Mouse (Mus musculus) intestine, postnatal 0 days (tissue): ENCODE results near the gene Ppp2r5e. TPM values are rescaled to one million over a fixed set of nuclear protein-coding genes. Genes with fewer than 3 reads are reported as not detected.

Source experiments
- ATAC-seq: fragments of 200-750 bp; cut with Nextera tagmentation; 2 replicates; pipeline ENCODE4 v1.8.0; 2017; ENCODE audit warnings: mild to moderate bottlenecking, moderate TSS enrichment, moderate library complexity
- H3K27ac ChIP-seq: fragments of 300-500 bp; sonication (generic); 2 replicates; pipeline ENCODE4 v1.5.1; 2014; ENCODE audit warnings: mild to moderate bottlenecking, low read depth, low read length, moderate library complexity
- H3K27me3 ChIP-seq: fragments of 300-500 bp; sonication (generic); replicated peaks from 2 replicates; pipeline ENCODE4 v1.6.1; 2014; ENCODE audit warnings: low read length, mixed read lengths; ENCODE audit not compliant: control insufficient read depth, insufficient read depth
- H3K36me3 ChIP-seq: fragments of 300-500 bp; sonication (generic); 2 replicates; pipeline ENCODE4 v1.6.1; 2014; ENCODE audit warnings: mild to moderate bottlenecking, moderate library complexity; ENCODE audit not compliant: control insufficient read depth, insufficient read depth
- H3K4me1 ChIP-seq: fragments of 300-500 bp; sonication (generic); replicated peaks from 2 replicates; pipeline ENCODE4 v1.6.1; 2014; ENCODE audit warnings: antibody characterized with exemption, low read length, mixed read lengths; ENCODE audit not compliant: control insufficient read depth, insufficient read depth
- H3K4me2 ChIP-seq: fragments of 300-500 bp; sonication (generic); replicated peaks from 2 replicates; pipeline ENCODE4 v1.6.1; 2014; ENCODE audit warnings: low read depth, mild to moderate bottlenecking, moderate library complexity
- H3K4me3 ChIP-seq: fragments of 300-500 bp; sonication (generic); 2 replicates; pipeline ENCODE4 v1.5.1; 2014; ENCODE audit warnings: low read depth, low read length
- H3K9ac ChIP-seq: fragments of 300-500 bp; sonication (generic); 2 replicates; pipeline ENCODE4 v1.6.1; 2014; ENCODE audit warnings: mild to moderate bottlenecking, low read depth, low read length
- H3K9me3 ChIP-seq: fragments of 300-500 bp; sonication (generic); 2 replicates; pipeline ENCODE4 v1.6.1; 2016; ENCODE audit warnings: mixed run types; ENCODE audit not compliant: control insufficient read depth
- CTCF ChIP-seq: sonication (generic); IDR thresholded peaks from 2 replicates; pipeline ENCODE4 v1.5.1; 2016; ENCODE audit warnings: low read depth, mild to moderate bottlenecking, control low read depth, antibody characterized with exemption, moderate library complexity
- WGBS: fragments of 180-500 bp; shearing (Covaris S2); extraction: QIAGEN DNeasy Blood & Tissue Kit; methylation state at CpG from one replicate; pipeline ENCODE4 v1.1.7; 2014; 5-methylcytosine and 5-hydroxymethylcytosine counted together
- polyA plus RNA-seq: library from polyadenylated mRNA; unstranded; fragments of >200 nt; fragmentation: Nextera tagmentation; extraction: Ambion mirVana; gene quantifications from 2 replicates; pipeline ENCODE4 v1.2.1, GENCODE M21; 2015

Ppp2r5e gene
- polyA plus RNA-seq, 1 experiment from 2014 or later = 7.3 TPM

DNA sequence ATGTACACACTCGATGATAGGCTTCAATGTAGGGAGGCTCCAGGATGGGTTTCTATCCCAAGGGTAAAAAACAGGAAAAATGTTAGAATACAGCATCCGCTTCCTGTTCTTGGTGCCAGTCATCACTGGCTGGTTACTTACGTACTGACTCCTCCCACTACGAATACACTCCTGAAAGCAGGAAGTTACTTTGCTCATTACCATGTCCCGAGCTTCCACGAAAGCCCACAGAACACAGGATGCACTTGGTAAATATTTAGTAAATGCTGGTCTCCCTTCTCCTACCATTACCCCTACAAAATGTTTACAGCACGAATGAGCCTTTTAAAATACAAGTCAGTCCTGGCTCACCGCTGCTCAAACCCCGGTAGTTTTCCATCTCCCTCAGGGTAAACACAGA lies 183.1 kb downstream of the Ppp2r5e start:
- no peak for ATAC-seq
- no peak overlapping the region for H3K4me2 ChIP-seq
- H3K27ac ChIP-seq = no peak overlapping the region
- H3K9ac ChIP-seq = no peak overlapping the region
- no peak overlapping the region for H3K4me3 ChIP-seq
- no peaks in the 10 kb centered on the region for H3K27me3 ChIP-seq
- no peak for TF ChIP-seq CTCF
- WGBS = 55% methylated on average over 9 of the region's 9 CpGs
- no peaks in the 10 kb centered on the region for H3K9me3 ChIP-seq
- H3K36me3 ChIP-seq = no peaks in the 10 kb centered on the region
- H3K4me1 ChIP-seq = no peaks in the 10 kb centered on the region

Other genes starting within 250 kb of the Ppp2r5e start
- gene Gphb5, start 179.5 kb downstream of the Ppp2r5e start, polyA plus RNA-seq = not detected in 2 replicates
- gene Wdr89, start 73.3 kb upstream of the Ppp2r5e start, polyA plus RNA-seq = 4.3 and 5.3 TPM in 2 replicates
- 24.1 and 25.2 TPM in 2 replicates for gene Sgpp1, start 139.5 kb upstream of the Ppp2r5e start, polyA plus RNA-seq
- gene Syne2, start 221.9 kb upstream of the Ppp2r5e start, polyA plus RNA-seq = 14.5 and 17.3 TPM in 2 replicates